Mouse (Mus musculus) layer of hippocampus, postnatal 36 days (tissue): ENCODE measurements around the gene Rasd1. TPM values are rescaled to one million over a fixed set of nuclear protein-coding genes. Genes with fewer than 3 reads are reported as not detected.
A peak's percentile ranks its signal among the peaks of the same experiment; 100 is the strongest.

Experiments used
- DNase-seq, 2 experiments: peaks; one replicate each; pipeline ENCODE4 v3.0.0; 2022
- total RNA-seq, 2 experiments: library from RNA; stranded (reverse); gene quantifications; 2 replicates each; pipeline ENCODE4 v1.2.3; 2021

The Rasd1 gene
- total RNA-seq, result 10 to 100 TPM; 54.0 to 63.0 TPM

- peak; percentile 60 to 66 for DNase-seq
Observed at GRCm38 (mm10) chr11:59964818-59965217, at the start of gene Rasd1. Gene Rasd1 (minus strand): TSS chr11:59964944.

- no peak for DNase-seq
Observed at GRCm38 (mm10) chr11:60011516-60011915, 46.8 kb upstream of the Rasd1 start.

- DNase-seq, result no peak
Observed at GRCm38 (mm10) chr11:60009451-60009850, 44.7 kb upstream of the Rasd1 start.

- DNase-seq, result no peak
Observed at GRCm38 (mm10) chr11:60005866-60006265, 41.1 kb upstream of the Rasd1 start.

- DNase-seq, result no peak
Observed at GRCm38 (mm10) chr11:60004716-60005115, 40.0 kb upstream of the Rasd1 start.

GRCm38 (mm10) chr11:60003811-60004210, 39.1 kb upstream of the Rasd1 start:
- DNase-seq, result no peak

GRCm38 (mm10) chr11:60001231-60001980, 36.7 kb upstream of the Rasd1 start:
- DNase-seq, result no peak

GRCm38 (mm10) chr11:59994318-59994717, 29.6 kb upstream of the Rasd1 start:
- DNase-seq, result no peak

GRCm38 (mm10) chr11:59991365-59991764, 26.6 kb upstream of the Rasd1 start:
- no peak for DNase-seq

- DNase-seq, result no peak
Observed at GRCm38 (mm10) chr11:59989406-59989805, 24.7 kb upstream of the Rasd1 start.

GRCm38 (mm10) chr11:59977831-59978230, 13.1 kb upstream of the Rasd1 start:
- no peak for DNase-seq

GRCm38 (mm10) chr11:59975241-59975640, 10.5 kb upstream of the Rasd1 start:
- no peak for DNase-seq

- DNase-seq, result no peak
Observed at GRCm38 (mm10) chr11:59973389-59973788, 8.6 kb upstream of the Rasd1 start.

GRCm38 (mm10) chr11:59971691-59972090, 6.9 kb upstream of the Rasd1 start:
- no peak for DNase-seq

GRCm38 (mm10) chr11:59970780-59971179, 6.0 kb upstream of the Rasd1 start:
- no peak for DNase-seq

GRCm38 (mm10) chr11:59967765-59968164, 3.0 kb upstream of the Rasd1 start:
- no peak for DNase-seq

GRCm38 (mm10) chr11:59966102-59966483, 1.3 kb upstream of the Rasd1 start:
- DNase-seq, result peak; percentile 40 to 55

GRCm38 (mm10) chr11:59965227-59966101, 720 bp upstream of the Rasd1 start:
- DNase-seq, result peak; percentile 73 to 74

GRCm38 (mm10) chr11:59964163-59964758, 483 bp downstream of the Rasd1 start:
- peak; percentile 19 to 29 for DNase-seq

GRCm38 (mm10) chr11:59963364-59964162, 1.2 kb downstream of the Rasd1 start:
- DNase-seq, result peak in 1 of 2 experiments; percentile 23

- DNase-seq, result no peak
Observed at GRCm38 (mm10) chr11:59962590-59962989, 2.2 kb downstream of the Rasd1 start.

- peak; percentile 16 to 24 for DNase-seq
Observed at GRCm38 (mm10) chr11:59961338-59961875, 3.3 kb downstream of the Rasd1 start.
